Mouse (Mus musculus): ENCODE measurements around the gene Axdnd1.

DNA sequence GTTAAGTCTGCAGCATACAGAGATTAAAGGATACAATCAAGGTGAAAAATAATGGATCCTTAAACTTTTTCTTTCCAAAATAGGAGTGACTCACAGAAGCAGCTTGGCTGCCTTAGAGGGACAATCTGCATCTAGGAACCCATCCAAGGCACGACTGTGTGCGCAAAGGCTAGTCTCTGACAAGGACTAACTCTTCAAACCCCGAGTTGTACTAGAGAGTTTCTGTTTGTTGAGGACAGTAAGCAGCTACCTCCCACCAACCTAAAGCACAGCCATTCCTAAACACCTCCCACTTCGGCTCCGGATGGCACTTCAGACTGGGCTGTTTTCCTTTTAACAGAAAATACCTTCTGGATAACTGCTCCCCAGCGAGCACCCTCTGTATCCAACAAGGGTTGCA is 21.8 kb upstream of the Axdnd1 start:
- no peak for TF ChIP-seq POLR2A (IDR thresholded peaks at IDR 0.05; ENCODE audit: low read depth, low read length)
- no peak for TF ChIP-seq CTCF (IDR thresholded peaks at IDR 0.05; ENCODE audit: extremely low read depth, insufficient read depth, insufficient read length, insufficient replicate concordance)
